In genomic region chr4:141291571-141292375, GRCm38 (mm10) we compare ENCODE assay signal across 9 mouse cellular contexts. TPM values are rescaled to one million over a fixed set of nuclear protein-coding genes. Genes with fewer than 3 reads are reported as not detected.
DNase-seq lines count a peak whose midpoint lies in the region; ATAC-seq lines count a peak whose summit lies in the region.
"Had no signal": no experiment of that assay in that cellular context is flagged by ENCODE, and none has a peak within 500 bp of the region (broad histone marks: within the 10 kb centered on the region; RNA-seq: fewer than 3 reads in every experiment).

No protein-coding gene starts in this region.

- peak overlapping the region; percentile 83 for H3K4me2 ChIP-seq in heart, embryonic 13.5 days
- peak overlapping the region; percentile 87 for H3K4me2 ChIP-seq in intestine, embryonic 15.5 days (replicated peaks)
- peak overlapping the region; percentile 70 for H3K4me2 ChIP-seq in neural tube, embryonic 12.5 days (replicated peaks)

- WGBS in heart, embryonic 13.5 days = 3% methylated on average over 47 of the region's 47 CpGs
- 4% methylated on average over 46 of the region's 47 CpGs for WGBS in intestine, embryonic 15.5 days
- 1% methylated on average over 41 of the region's 47 CpGs for WGBS in neural tube, embryonic 12.5 days

- no peaks in the 10 kb centered on the region for H3K36me3 ChIP-seq in heart, embryonic 13.5 days
- H3K36me3 ChIP-seq in intestine, embryonic 15.5 days = no peaks in the 10 kb centered on the region
- no peaks in the 10 kb centered on the region for H3K36me3 ChIP-seq in neural tube, embryonic 12.5 days

- H3K27me3 ChIP-seq in heart, embryonic 13.5 days (replicated peaks) = peaks cover 86% of the 10 kb centered on the region
- H3K27me3 ChIP-seq in intestine, embryonic 15.5 days (replicated peaks) = peaks cover 22% of the 10 kb centered on the region
- peaks cover 73% of the 10 kb centered on the region for H3K27me3 ChIP-seq in neural tube, embryonic 12.5 days (replicated peaks)

- no peaks in the 10 kb centered on the region for H3K9me3 ChIP-seq in heart, embryonic 13.5 days
- no peaks in the 10 kb centered on the region for H3K9me3 ChIP-seq in intestine, embryonic 15.5 days
- H3K9me3 ChIP-seq in neural tube, embryonic 12.5 days = no peaks in the 10 kb centered on the region

- H3K4me3 ChIP-seq in heart, embryonic 13.5 days = peak overlapping the region; percentile 52
- H3K4me3 ChIP-seq in intestine, embryonic 15.5 days (replicated peaks) = peak overlapping the region; percentile 35
- H3K4me3 ChIP-seq in neural tube, embryonic 12.5 days = peak overlapping the region; percentile 33
- H3K4me3 ChIP-seq: erythroblast, embryonic 14.5 days had no signal

- H3K9ac ChIP-seq in heart, embryonic 13.5 days = peak overlapping the region; percentile 74
- H3K9ac ChIP-seq in intestine, embryonic 15.5 days = peak overlapping the region; percentile 21; the same call in 1 of the 2 replicates
- peak overlapping the region; percentile 48; the same call in 1 of the 2 replicates for H3K9ac ChIP-seq in neural tube, embryonic 12.5 days

- no peak for ATAC-seq in heart, embryonic 13.5 days (ENCODE audit: extremely low read depth, insufficient number of reproducible peaks, low FRiP score, low TSS enrichment)
- no peak for ATAC-seq in intestine, embryonic 15.5 days
- peak; percentile 30; the same call in 1 of the 2 replicates for ATAC-seq in neural tube, embryonic 12.5 days (ENCODE audit: low FRiP score, low read depth)
- no peak for ATAC-seq in cerebellum, adult (ENCODE audit: insufficient number of reproducible peaks, low FRiP score, low TSS enrichment)

- peaks cover 48% of the 10 kb centered on the region for H3K4me1 ChIP-seq in heart, embryonic 13.5 days
- peaks cover 31% of the 10 kb centered on the region for H3K4me1 ChIP-seq in intestine, embryonic 15.5 days (replicated peaks)
- H3K4me1 ChIP-seq in neural tube, embryonic 12.5 days = peaks cover 41% of the 10 kb centered on the region

- no peak overlapping the region for H3K27ac ChIP-seq in heart, embryonic 13.5 days (replicated peaks)
- no peak overlapping the region for H3K27ac ChIP-seq in intestine, embryonic 15.5 days
- H3K27ac ChIP-seq in neural tube, embryonic 12.5 days = no peak overlapping the region

- no peak for DNase-seq in heart, postnatal 10 days
- peak; percentile 79 for DNase-seq in embryo, embryonic 11 days
- DNase-seq in right cerebral cortex, adult 18-20 months = no peak
- DNase-seq in right cerebral cortex, postnatal 14 days = no peak

- intact Hi-C loops in heart, postnatal 10 days (cut with DNase I) = no loop called here

RNA-seq across cellular contexts. Expression of gene Epha2, which starts 9.3 kb away (rescaled TPM):
- polyA plus RNA-seq in heart, embryonic 13.5 days (2015; fragmentation: Nextera tagmentation; extraction: Ambion mirVana) = 4.0 and 4.3 TPM in 2 replicates
- 1 to 10 TPM; 8.1 TPM for total RNA-seq in heart, postnatal 10 days (2021)
- polyA plus RNA-seq in intestine, embryonic 15.5 days (2015; fragmentation: Nextera tagmentation; extraction: Ambion mirVana) = 6.7 and 7.2 TPM in 2 replicates
- polyA plus RNA-seq in neural tube, embryonic 12.5 days (2016; fragmentation: Nextera tagmentation; extraction: Ambion mirVana) = 2.7 and 3.0 TPM in 2 replicates
- polyA plus RNA-seq: erythroblast, embryonic 14.5 days had no signal

RNA-seq across cellular contexts. Expression of gene Arhgef19, which starts 52.5 kb away (rescaled TPM):
- polyA plus RNA-seq in heart, embryonic 13.5 days (2015; fragmentation: Nextera tagmentation; extraction: Ambion mirVana) = 2.2 and 3.1 TPM in 2 replicates
- 10 to 100 TPM; 11.6 to 14.7 TPM for total RNA-seq in heart, postnatal 10 days (2021)
- polyA plus RNA-seq in intestine, embryonic 15.5 days (2015; fragmentation: Nextera tagmentation; extraction: Ambion mirVana) = 16.3 and 17.8 TPM in 2 replicates
- 1.6 and 3.1 TPM in 2 replicates for polyA plus RNA-seq in neural tube, embryonic 12.5 days (2016; fragmentation: Nextera tagmentation; extraction: Ambion mirVana)

Comparison
In these comparisons a context has a peak if more than half of its experiments do, and no peak if none do; other contexts are left out.
1. H3K9ac ChIP-seq: peak in every context shown above with its lines; median percentile 74 in heart, embryonic 13.5 days; 48 in neural tube, embryonic 12.5 days; 21 in intestine, embryonic 15.5 days.